ENCODE assay signal across 22 mouse cellular contexts in genomic region chr9:60724968-60725367, GRCm38 (mm10). TPM values are rescaled to one million over a fixed set of nuclear protein-coding genes. Genes with fewer than 3 reads are reported as not detected.
DNase-seq lines count a peak whose midpoint lies in the region; ATAC-seq and TF ChIP-seq lines count a peak whose summit lies in the region.
"Had no signal": no experiment of that assay in that cellular context is flagged by ENCODE, and none has a peak within 500 bp of the region (broad histone marks: within the 10 kb centered on the region; RNA-seq: fewer than 3 reads in every experiment).

No protein-coding gene starts in this region.

- no peak overlapping the region for H3K27ac ChIP-seq in kidney, adult 2 months (ENCODE audit: insufficient read depth, low read depth, low read length)
- H3K27ac ChIP-seq in kidney, embryonic 16.5 days (ENCODE audit: low read length) = no peak overlapping the region

- peaks cover 5% of the 10 kb centered on the region; the same call in 1 of the 2 replicates for H3K9me3 ChIP-seq in kidney, embryonic 16.5 days (ENCODE audit: low read length)
- H3K9me3 ChIP-seq: G1E had no signal

- no peak for TF ChIP-seq POLR2A in kidney, adult 2 months (IDR thresholded peaks at IDR 0.05; ENCODE audit: low read depth, low read length)

- H3K4me3 ChIP-seq in kidney, adult 2 months (ENCODE audit: insufficient read depth, low read depth, low read length) = no peak overlapping the region
- H3K4me3 ChIP-seq in kidney, embryonic 16.5 days (ENCODE audit: low read length) = no peak overlapping the region

- H3K36me3 ChIP-seq in kidney, adult 2 months (ENCODE audit: control insufficient read depth, insufficient read depth, low read length) = no peaks in the 10 kb centered on the region
- H3K36me3 ChIP-seq in kidney, embryonic 16.5 days (ENCODE audit: insufficient read depth, low read length) = no peaks in the 10 kb centered on the region
- H3K36me3 ChIP-seq: G1E had no signal

- 91% methylated on average over 7 of the region's 7 CpGs for WGBS in kidney, adult 2 months
- WGBS in kidney, embryonic 16.5 days = 91% methylated on average over 7 of the region's 7 CpGs

- intact Hi-C loops in heart, postnatal 10 days (cut with DNase I) = no loop called here

- TF ChIP-seq CTCF in kidney, adult 2 months (conservative IDR thresholded peaks at IDR 0.05; ENCODE audit: insufficient read depth, insufficient read length, low read depth, low read length) = no peak

- H3K27me3 ChIP-seq in kidney, adult 2 months (replicated peaks; ENCODE audit: control insufficient read depth, insufficient read depth, low read length) = no peaks in the 10 kb centered on the region
- no peaks in the 10 kb centered on the region for H3K27me3 ChIP-seq in kidney, embryonic 16.5 days (ENCODE audit: insufficient read depth, low read length)
- H3K27me3 ChIP-seq: CH12.LX, Patski had no signal

- no peak for ATAC-seq in kidney, embryonic 16.5 days (ENCODE audit: low FRiP score, low TSS enrichment)
- ATAC-seq: activated CD4-positive, CD25-positive, alpha-beta regulatory T cell, adult 4 months; CD4-positive, CD25-positive, alpha-beta regulatory T cell, adult 4 months; Patski had no signal

- no peaks in the 10 kb centered on the region for H3K4me1 ChIP-seq in kidney, adult 2 months (ENCODE audit: control insufficient read depth, insufficient read depth, low read length)
- H3K4me1 ChIP-seq in kidney, embryonic 16.5 days (ENCODE audit: insufficient read depth, low read length) = no peaks in the 10 kb centered on the region

- no peak overlapping the region for H3K9ac ChIP-seq in kidney, embryonic 16.5 days (replicated peaks; ENCODE audit: low read length)

- no peak overlapping the region for H3K4me2 ChIP-seq in kidney, embryonic 16.5 days (replicated peaks; ENCODE audit: low read depth, low read length)

- peak; percentile 94 for DNase-seq in heart, adult 11 months
- DNase-seq in heart, postnatal 10 days = no peak
- peak; percentile 21 for DNase-seq in kidney, adult 2 months
- peak; percentile 36 for DNase-seq in kidney, adult 9 months
- DNase-seq in kidney, postnatal 25 days = no peak
- DNase-seq: adrenal gland, adult 2 months; adrenal gland, adult 8-10 months; adrenal gland, postnatal 10 days; adrenal gland, postnatal 14 days; adrenal gland, postnatal 25 days; adrenal gland, postnatal 36 days; B cell, adult 2 months; cerebellum, adult 11 months; cerebellum, adult 11-12 months; cerebellum, adult 18-20 months had no signal

RNA-seq across cellular contexts. Expression of gene Larp6, which starts 12.2 kb away (rescaled TPM):
- total RNA-seq in heart, postnatal 10 days (2021) = 1 to 10 TPM; 1.3 to 1.5 TPM
- polyA plus RNA-seq in kidney, adult 2 months (2012; rRNA removed) = 1.6 and 1.7 TPM in 2 replicates
- polyA plus RNA-seq in kidney, embryonic 16.5 days (2015; fragmentation: Nextera tagmentation; extraction: Ambion mirVana) = 1.6 and 1.7 TPM in 2 replicates
- total RNA-seq: CH12.LX, G1E, MEL had no signal
- polyA plus RNA-seq: activated CD4-positive, CD25-positive, alpha-beta regulatory T cell, adult 4 months; CD4-positive, CD25-positive, alpha-beta regulatory T cell, adult 4 months; G1E; Patski had no signal

RNA-seq across cellular contexts. Expression of gene Lrrc49, which starts 37.0 kb away (rescaled TPM):
- total RNA-seq in heart, postnatal 10 days (2021) = 1 to 10 TPM; 7.2 to 9.3 TPM
- 2.2 and 3.2 TPM in 2 replicates for polyA plus RNA-seq in kidney, adult 2 months (2012; rRNA removed)
- polyA plus RNA-seq in kidney, embryonic 16.5 days (2015; fragmentation: Nextera tagmentation; extraction: Ambion mirVana) = 15.8 and 16.7 TPM in 2 replicates

Comparison
In these comparisons a context has a peak if more than half of its experiments do, and no peak if none do; other contexts are left out.
1. DNase-seq: peak in heart, adult 11 months (single experiment), kidney, adult 2 months (single experiment) and kidney, adult 9 months (single experiment); none in heart, postnatal 10 days (0 of 2) and kidney, postnatal 25 days (0 of 2).